Mouse (Mus musculus) regulatory T cell (primary cell): ENCODE data around the gene Rhot2.

ENCODE experiments used
- in situ Hi-C: fragments of 300-600 bp; cut with MboI, MseI; formaldehyde crosslinking; loops from one replicate; pipeline ENCODE4 v1.15.1; 2025; ENCODE audit warnings: high pct_unique_total_duplicates

The Rhot2 gene

DNA sequence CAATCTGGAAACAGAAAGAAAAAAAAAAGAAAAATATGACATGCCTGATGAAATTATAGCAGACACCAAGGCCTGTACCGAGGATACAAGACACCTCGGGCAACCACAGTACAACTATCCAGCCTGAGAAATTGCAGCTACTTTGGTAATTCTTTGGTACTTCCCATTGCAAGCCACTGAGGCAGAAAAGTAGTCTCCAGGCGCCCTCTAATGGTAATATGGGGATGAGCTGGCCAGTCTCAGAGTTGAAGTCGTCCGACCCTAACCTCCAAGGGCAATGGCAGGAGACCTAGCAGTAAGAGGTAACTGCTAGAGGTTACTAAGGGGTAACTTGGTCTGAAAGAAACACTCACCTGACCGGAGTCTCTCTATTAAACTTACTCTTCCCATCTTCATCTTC, 43.6 kb downstream of the Rhot2 start:
- in situ Hi-C loops = loop anchor here (5.0 kb wide), 2 partner anchors 34 to 64 kb away; partner anchors contain the start of gene Mslnl

DNA sequence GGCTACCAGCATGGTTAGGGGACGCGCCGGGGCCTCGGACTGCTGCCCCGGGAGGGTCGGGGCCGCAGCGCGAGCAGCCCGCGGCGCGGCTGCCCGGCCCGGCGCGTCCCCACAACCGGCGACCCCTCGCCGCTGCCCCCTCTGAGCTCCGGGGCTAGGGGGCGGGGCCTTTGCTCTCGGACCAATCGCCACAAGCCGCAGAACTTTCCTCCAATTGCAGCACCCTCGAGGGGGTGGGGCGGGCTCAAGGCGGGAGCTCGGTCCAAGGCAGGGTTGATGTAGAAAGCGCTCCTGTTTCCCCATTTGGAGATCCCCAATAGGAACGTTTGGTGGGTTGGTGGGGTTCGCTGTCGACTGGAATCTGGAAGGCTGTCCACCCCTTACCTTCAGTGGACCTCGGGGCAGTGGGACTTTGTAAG, 47.7 kb downstream of the Rhot2 start, which contains the start of gene Metrn:
Gene Metrn (minus strand): TSS at position 186 of the 419 bp plus-strand sequence.
- in situ Hi-C loops = loop anchor here (10.0 kb wide), 1 partner anchor 222 kb away; the partner anchor contains the start of genes Lmf1 and Sox8

DNA sequence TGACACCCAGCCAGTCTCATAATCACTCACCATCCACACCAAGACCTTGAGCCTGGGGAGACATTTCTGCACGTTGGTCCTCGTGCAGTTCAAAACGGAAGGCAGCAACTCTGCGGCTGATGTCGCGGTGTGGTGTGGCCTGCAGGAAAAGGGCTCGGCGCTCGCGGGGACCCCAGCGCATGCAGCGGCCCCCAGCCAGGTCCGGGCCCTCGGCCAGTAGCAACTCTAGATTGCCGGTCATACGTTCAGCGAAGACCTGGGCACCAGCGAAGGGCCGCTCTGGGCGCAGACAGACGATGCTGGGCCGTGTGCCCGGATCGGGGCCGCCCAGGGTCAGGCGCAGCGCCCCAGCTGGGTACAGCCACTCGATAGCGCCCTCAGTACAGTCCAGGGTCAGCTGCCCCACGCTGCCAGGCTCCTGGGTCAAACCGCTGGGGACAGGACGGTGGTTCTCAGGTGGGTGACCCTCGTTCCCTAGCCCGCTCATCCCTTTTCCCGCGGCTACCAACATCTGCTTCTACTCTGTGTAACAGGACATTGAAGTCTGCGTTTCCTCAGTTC, 48.4 kb downstream of the Rhot2 start:
- in situ Hi-C loops = loop anchor here (10.0 kb wide), 1 partner anchor 221 kb away; the partner anchor contains the start of genes Lmf1 and Sox8

DNA sequence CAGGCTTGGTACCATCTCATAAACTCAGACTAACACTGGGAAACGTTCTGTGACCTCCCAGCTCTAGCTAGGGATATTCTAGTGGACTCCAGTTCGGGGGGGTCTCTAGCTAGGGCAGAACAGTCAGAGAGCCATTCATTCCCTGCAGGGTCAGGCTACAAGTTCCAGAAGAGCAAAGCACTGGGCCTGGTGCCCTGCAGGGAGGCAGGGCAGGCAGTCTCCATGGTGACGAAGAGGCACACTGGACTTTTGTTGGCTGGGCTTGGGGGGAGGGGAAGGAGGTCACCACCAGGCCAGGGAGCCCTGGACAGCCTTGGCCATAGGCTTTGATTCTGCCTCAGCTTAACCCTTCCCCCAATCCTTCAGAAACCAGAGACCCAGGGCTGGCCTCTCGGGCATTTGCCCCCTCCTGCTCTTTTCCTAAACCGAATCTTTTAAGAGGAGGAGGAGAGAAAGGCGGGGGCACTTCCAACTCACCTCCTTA, 49.0 kb downstream of the Rhot2 start, which contains the start of gene AC134908.4:
Gene AC134908.4 (minus strand): TSS at position 51 of the 484 bp plus-strand sequence.
- in situ Hi-C loops = loop anchor here (10.0 kb wide), 1 partner anchor 221 kb away; the partner anchor contains the start of genes Lmf1 and Sox8

DNA sequence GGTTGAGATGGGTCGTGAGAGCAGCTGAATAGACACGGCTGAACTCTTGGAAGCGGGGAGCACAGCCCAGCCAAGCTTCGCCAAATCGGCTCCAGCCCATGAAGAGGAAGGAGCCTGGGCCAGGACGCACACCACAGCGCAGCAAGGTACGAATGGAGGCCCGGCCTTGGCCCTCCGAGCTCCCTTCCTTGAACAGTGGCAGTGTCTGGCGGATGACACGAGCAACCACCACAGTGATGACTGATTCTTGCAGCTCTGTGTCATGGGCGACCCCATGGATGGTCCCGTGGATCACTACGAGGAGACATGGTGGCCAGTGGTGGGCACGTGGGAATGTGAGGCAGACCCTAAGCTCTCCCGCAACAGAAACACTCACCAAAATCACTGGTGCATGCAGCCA, 49.7 kb downstream of the Rhot2 start:
- in situ Hi-C loops = loop anchor here (10.0 kb wide), 1 partner anchor 220 kb away; the partner anchor contains the start of genes Lmf1 and Sox8

DNA sequence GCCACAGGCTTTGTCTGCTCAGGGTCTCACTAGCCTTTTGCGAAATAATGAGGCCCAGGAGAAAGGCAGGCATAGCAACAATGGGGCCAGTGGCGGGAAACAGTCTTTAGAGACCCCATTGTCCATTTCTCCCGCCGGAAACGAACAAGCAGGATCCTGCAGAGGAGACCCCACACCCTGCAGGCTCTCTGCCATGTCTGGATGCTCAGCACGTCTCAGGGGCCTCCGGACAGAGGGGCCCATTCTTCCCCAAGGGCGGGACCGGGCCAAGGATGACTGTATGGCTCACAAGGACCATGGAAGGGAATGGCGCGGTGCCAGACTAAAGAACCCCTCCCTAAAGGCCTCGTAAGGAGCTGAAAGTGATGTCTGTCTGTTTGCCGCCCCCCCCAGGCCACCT, 50.5 kb downstream of the Rhot2 start:
- in situ Hi-C loops = loop anchor here (10.0 kb wide), 1 partner anchor 219 kb away; the partner anchor contains the start of genes Lmf1 and Sox8

DNA sequence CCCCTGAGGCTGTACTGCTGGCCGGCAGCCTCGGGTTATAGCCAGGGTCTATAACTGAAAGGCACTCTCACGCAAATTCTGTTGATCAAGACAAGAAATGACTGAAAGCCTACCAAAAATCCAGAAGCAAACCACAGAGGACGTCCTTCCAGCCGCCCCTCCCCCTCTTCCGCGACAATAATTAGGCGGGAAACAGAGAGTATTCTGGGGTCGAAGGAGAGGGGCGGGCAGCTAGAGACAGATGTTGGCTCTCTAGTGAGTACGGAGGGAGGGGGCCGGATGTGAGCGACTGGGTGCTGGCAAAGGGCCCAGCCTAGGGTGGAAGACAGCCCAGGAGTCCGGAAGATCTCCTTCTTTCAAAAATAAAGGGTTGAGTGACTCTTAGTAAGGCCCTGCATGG, 52.0 kb downstream of the Rhot2 start, which contains the start of gene Fam173a:
Gene Fam173a (minus strand): TSS at position 287 of the 400 bp plus-strand sequence.
- in situ Hi-C loops = loop anchor here (10.0 kb wide), 1 partner anchor 218 kb away; the partner anchor contains the start of genes Lmf1 and Sox8

DNA sequence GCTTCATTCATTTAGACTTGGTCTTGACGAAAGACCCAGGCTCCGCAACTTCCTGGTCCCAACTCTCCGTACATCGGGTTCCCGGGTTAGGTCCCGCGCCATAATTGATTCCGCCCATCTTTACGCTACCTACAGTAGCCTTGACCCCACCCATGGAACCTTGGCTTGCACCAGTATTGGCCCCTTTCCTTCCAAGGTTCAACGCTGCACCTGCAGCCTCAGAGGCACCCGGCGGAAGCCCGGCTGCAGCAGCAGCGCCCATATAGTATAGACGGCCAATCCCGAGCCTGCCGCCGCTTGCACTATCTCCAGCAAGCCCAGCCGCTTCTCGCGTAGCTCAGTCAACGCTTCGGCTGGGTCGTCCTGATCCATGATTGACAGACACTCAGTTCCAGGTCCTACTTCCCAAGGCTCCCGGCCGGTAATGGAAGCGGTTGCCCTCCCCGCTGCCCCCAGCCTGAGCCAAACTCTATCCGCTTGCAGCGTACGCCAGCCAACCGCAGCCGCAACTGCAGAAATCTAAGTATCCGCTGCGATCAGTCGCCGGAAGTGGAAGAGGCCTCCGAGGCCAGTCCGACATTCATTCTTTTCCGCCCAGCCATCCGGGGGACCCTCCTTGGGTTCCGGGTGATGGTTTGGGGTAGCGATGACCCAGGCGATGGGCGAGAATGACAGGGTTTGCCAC, 52.7 kb downstream of the Rhot2 start:
- in situ Hi-C loops = loop anchor here (10.0 kb wide), 1 partner anchor 217 kb away; the partner anchor contains the start of genes Lmf1 and Sox8

DNA sequence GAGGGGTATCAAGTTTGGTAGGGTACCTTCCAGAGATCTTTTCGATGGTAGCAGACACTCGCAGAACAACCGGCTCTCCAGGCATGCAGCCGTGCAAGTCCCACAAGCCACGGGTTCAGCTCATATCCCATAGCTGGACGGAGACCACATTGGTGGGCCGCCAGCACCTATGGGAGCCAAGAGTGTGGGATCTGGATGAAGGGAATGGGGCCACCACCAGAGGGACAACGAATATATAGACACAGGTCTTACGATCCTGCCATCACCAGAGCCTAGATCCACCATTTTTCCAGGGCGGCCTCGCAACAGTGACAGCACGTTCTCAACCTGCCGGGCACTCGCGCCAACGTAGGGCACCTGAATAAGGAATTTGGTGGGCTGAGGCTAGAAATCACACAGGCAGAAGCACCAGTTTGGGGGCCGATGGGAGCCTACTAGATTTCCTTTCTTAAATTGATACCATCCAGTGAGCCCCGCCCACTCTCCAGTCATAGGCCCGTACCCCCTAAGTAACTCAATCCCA, 53.3 kb downstream of the Rhot2 start:
- in situ Hi-C loops = loop anchor here (10.0 kb wide), 1 partner anchor 217 kb away; the partner anchor contains the start of genes Lmf1 and Sox8
